Mouse (Mus musculus): ENCODE measurements at regions not wholly inside any gene's neighbourhood (a gene's known extent, or its start where the extent isn't known, plus 50 kb on each side); places are given as distances from the start of the nearest gene placed in this dataset.

GRCm38 (mm10) chr15:27316746-27317129 lies 149.7 kb upstream of the Ank start:
- no peaks in the 10 kb centered on the region for H3K9me3 ChIP-seq (ENCODE audit: control insufficient read depth, low read length)
- no peaks in the 10 kb centered on the region for H3K4me1 ChIP-seq (replicated peaks; ENCODE audit: control insufficient read depth, insufficient read depth, low read length)
- H3K4me3 ChIP-seq (ENCODE audit: low read depth, low read length), result no peak overlapping the region
- ATAC-seq (ENCODE audit: low FRiP score) (no peak), DNase-seq (ENCODE audit: low spot score) (no peak)
- no peak overlapping the region for H3K4me2 ChIP-seq (replicated peaks; ENCODE audit: low read depth, low read length)
- H3K36me3 ChIP-seq (ENCODE audit: control insufficient read depth, insufficient read depth, low read length), result no peaks in the 10 kb centered on the region
- no peaks in the 10 kb centered on the region for H3K27me3 ChIP-seq (ENCODE audit: control insufficient read depth, insufficient read depth, low read length)
- H3K27ac ChIP-seq (ENCODE audit: low read depth, low read length), result no peak overlapping the region
- no peak overlapping the region for H3K9ac ChIP-seq (ENCODE audit: low read depth, low read length)
- 83% methylated on average over 1 of the region's 1 CpGs for WGBS

- H3K4me3 ChIP-seq (ENCODE audit: low read depth, low read length), result no peak overlapping the region
- H3K9me3 ChIP-seq (ENCODE audit: control insufficient read depth, low read length), result no peaks in the 10 kb centered on the region
- ATAC-seq (ENCODE audit: low FRiP score) (no peak), DNase-seq (ENCODE audit: low spot score) (no peak)
- no peak overlapping the region for H3K27ac ChIP-seq (ENCODE audit: low read depth, low read length)
- no peaks in the 10 kb centered on the region for H3K27me3 ChIP-seq (ENCODE audit: control insufficient read depth, insufficient read depth, low read length)
- H3K4me1 ChIP-seq (replicated peaks; ENCODE audit: control insufficient read depth, insufficient read depth, low read length), result no peaks in the 10 kb centered on the region
- no peak overlapping the region for H3K4me2 ChIP-seq (replicated peaks; ENCODE audit: low read depth, low read length)
- no peak overlapping the region for H3K9ac ChIP-seq (ENCODE audit: low read depth, low read length)
- WGBS, result 82% methylated on average over 10 of the region's 10 CpGs
- no peaks in the 10 kb centered on the region for H3K36me3 ChIP-seq (ENCODE audit: control insufficient read depth, insufficient read depth, low read length)
Observed at GRCm38 (mm10) chr15:27321915-27322665, 144.4 kb upstream of the Ank start.

DNA sequence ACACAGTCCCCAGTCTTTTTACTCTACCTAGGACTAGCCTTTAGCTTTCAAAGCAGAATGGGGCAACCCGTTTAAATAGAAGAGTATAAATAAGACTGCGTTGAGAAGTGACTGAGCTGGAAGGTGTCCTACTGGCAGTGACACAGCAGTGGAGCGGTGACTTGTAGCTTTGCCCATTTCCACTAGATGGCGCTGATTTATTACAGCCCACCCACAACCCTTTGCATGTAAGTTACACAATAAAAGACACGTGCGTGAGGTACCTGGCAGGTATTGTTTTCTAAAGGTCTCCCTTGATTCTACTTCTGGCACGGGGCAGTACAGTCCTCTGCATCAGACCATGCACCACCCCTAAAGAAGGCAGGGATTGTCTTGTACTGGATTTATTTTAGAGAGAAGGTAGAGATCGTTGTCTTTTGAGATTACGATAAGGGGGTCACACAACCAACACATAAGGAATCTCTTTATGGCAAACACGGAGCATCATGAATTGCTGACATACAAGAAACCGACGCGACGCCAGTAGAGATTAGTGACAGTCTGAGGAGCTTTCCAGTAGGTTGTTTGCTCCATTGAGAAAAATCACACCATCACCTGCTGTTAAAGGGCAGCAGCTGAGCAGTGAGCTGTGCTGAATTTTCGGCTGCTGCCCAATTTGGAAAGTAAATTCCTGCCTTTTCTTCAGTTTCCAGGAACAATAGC lies 140.5 kb upstream of the Ank start:
- Histone ChIP-seq H3K9ac (ENCODE audit: low read depth, low read length) (no peak overlapping the region), H3K27ac (ENCODE audit: low read depth, low read length) (no peak overlapping the region), H3K4me2 (replicated peaks; ENCODE audit: low read depth, low read length) (no peak overlapping the region), H3K27me3 (ENCODE audit: control insufficient read depth, insufficient read depth, low read length) (no peaks in the 10 kb centered on the region), H3K4me3 (ENCODE audit: low read depth, low read length) (no peak overlapping the region), H3K4me1 (replicated peaks; ENCODE audit: control insufficient read depth, insufficient read depth, low read length) (no peaks in the 10 kb centered on the region), H3K36me3 (ENCODE audit: control insufficient read depth, insufficient read depth, low read length) (no peaks in the 10 kb centered on the region), H3K9me3 (ENCODE audit: control insufficient read depth, low read length) (no peaks in the 10 kb centered on the region)
- DNase-seq (ENCODE audit: low spot score), result peak; percentile 79
- ATAC-seq (ENCODE audit: low FRiP score), result peak; percentile 88
- 31% methylated on average over 15 of the region's 15 CpGs for WGBS

DNA sequence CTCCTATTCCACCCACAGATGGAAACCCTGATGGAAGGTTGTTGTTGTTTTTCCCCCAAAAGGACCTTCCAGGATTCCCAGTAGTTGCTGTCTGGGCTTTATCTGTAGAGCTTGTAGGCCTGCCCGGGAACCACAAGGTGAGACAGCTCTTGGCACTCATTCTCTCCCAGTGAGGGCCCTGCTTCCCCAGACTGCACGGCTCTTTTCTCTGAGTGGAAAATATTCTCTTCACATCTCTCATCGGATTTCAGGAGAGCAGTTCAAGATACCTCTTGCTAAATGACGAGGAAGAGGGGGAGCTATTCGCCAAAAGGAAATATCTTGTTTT lies 140.0 kb upstream of the Ank start:
- Histone ChIP-seq H3K4me3 (ENCODE audit: low read depth, low read length) (no peak overlapping the region), H3K9ac (ENCODE audit: low read depth, low read length) (no peak overlapping the region), H3K9me3 (ENCODE audit: control insufficient read depth, low read length) (no peaks in the 10 kb centered on the region), H3K27ac (ENCODE audit: low read depth, low read length) (no peak overlapping the region), H3K4me1 (replicated peaks; ENCODE audit: control insufficient read depth, insufficient read depth, low read length) (no peaks in the 10 kb centered on the region), H3K27me3 (ENCODE audit: control insufficient read depth, insufficient read depth, low read length) (no peaks in the 10 kb centered on the region), H3K4me2 (replicated peaks; ENCODE audit: low read depth, low read length) (no peak overlapping the region), H3K36me3 (ENCODE audit: control insufficient read depth, insufficient read depth, low read length) (no peaks in the 10 kb centered on the region)
- no peak for DNase-seq (ENCODE audit: low spot score)
- no peak for ATAC-seq (ENCODE audit: low FRiP score)
- 72% methylated on average over 5 of the region's 5 CpGs for WGBS

- DNase-seq (ENCODE audit: low spot score) (no peak), ATAC-seq (ENCODE audit: low FRiP score) (no peak)
- Histone ChIP-seq H3K27me3 (ENCODE audit: control insufficient read depth, insufficient read depth, low read length) (no peaks in the 10 kb centered on the region), H3K27ac (ENCODE audit: low read depth, low read length) (no peak overlapping the region), H3K9ac (ENCODE audit: low read depth, low read length) (no peak overlapping the region), H3K4me1 (replicated peaks; ENCODE audit: control insufficient read depth, insufficient read depth, low read length) (no peaks in the 10 kb centered on the region), H3K4me3 (ENCODE audit: low read depth, low read length) (no peak overlapping the region), H3K4me2 (replicated peaks; ENCODE audit: low read depth, low read length) (no peak overlapping the region), H3K9me3 (ENCODE audit: control insufficient read depth, low read length) (no peaks in the 10 kb centered on the region), H3K36me3 (ENCODE audit: control insufficient read depth, insufficient read depth, low read length) (no peaks in the 10 kb centered on the region)
- 90% methylated on average over 5 of the region's 5 CpGs for WGBS
Observed at GRCm38 (mm10) chr15:27327744-27328143, 138.7 kb upstream of the Ank start.

DNA sequence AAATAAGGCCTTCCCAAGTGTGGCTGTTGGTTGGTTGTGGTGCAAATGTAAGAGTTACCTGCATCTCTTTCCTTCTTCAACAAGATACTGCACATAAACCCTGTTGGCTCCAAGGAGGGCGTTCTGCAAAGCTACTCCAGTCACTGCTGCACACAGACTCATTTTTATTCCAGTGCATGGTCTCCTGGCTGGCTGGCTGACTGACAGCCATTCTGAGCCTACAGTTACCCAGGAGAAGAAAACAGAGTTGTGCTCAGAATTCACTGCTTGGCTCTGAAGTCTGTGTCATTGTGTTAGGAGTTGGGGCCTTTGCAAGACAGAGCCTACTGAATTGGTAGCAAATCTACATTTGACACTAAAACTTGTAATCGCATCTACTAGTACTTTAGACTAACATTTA lies 138.0 kb upstream of the Ank start:
- Histone ChIP-seq H3K4me2 (replicated peaks; ENCODE audit: low read depth, low read length) (no peak overlapping the region), H3K36me3 (ENCODE audit: control insufficient read depth, insufficient read depth, low read length) (no peaks in the 10 kb centered on the region), H3K27me3 (ENCODE audit: control insufficient read depth, insufficient read depth, low read length) (no peaks in the 10 kb centered on the region), H3K9ac (ENCODE audit: low read depth, low read length) (no peak overlapping the region), H3K4me3 (ENCODE audit: low read depth, low read length) (no peak overlapping the region), H3K9me3 (ENCODE audit: control insufficient read depth, low read length) (no peaks in the 10 kb centered on the region), H3K27ac (ENCODE audit: low read depth, low read length) (no peak overlapping the region), H3K4me1 (replicated peaks; ENCODE audit: control insufficient read depth, insufficient read depth, low read length) (no peaks in the 10 kb centered on the region)
- WGBS, result 90% methylated on average over 2 of the region's 2 CpGs
- no peak for ATAC-seq (ENCODE audit: low FRiP score)
- no peak for DNase-seq (ENCODE audit: low spot score)

DNA sequence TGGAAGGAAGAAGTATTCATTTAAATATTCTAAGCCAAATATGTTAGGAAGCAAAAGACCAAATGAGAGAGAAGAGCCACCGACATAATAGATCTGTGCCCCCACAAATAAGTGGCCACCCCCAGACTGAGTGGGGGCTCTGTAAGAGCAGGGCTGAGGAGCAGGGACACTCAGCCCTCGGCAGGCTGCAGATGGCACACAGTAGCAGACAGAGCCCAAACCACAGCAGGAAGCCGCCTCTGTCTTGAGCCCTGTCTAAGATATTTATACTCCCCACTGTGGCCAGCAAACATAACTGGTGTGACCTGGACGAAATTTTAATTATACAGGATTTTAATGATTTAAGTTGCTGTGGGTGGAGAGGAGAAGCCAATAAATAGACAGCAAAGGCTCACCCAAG lies 126.4 kb upstream of the Ank start:
- no peak overlapping the region for H3K27ac ChIP-seq (ENCODE audit: low read depth, low read length)
- DNase-seq (ENCODE audit: low spot score), result no peak
- H3K9me3 ChIP-seq (ENCODE audit: control insufficient read depth, low read length), result no peaks in the 10 kb centered on the region
- H3K4me2 ChIP-seq (replicated peaks; ENCODE audit: low read depth, low read length), result no peak overlapping the region
- no peak overlapping the region for H3K4me3 ChIP-seq (ENCODE audit: low read depth, low read length)
- no peaks in the 10 kb centered on the region for H3K36me3 ChIP-seq (ENCODE audit: control insufficient read depth, insufficient read depth, low read length)
- no peak for ATAC-seq (ENCODE audit: low FRiP score)
- no peaks in the 10 kb centered on the region for H3K27me3 ChIP-seq (ENCODE audit: control insufficient read depth, insufficient read depth, low read length)
- H3K4me1 ChIP-seq (replicated peaks; ENCODE audit: control insufficient read depth, insufficient read depth, low read length), result no peaks in the 10 kb centered on the region
- no peak overlapping the region for H3K9ac ChIP-seq (ENCODE audit: low read depth, low read length)
- 75% methylated on average over 4 of the region's 4 CpGs for WGBS

- no peak for DNase-seq (ENCODE audit: low spot score)
- 82% methylated on average over 5 of the region's 5 CpGs for WGBS
- Histone ChIP-seq H3K9ac (ENCODE audit: low read depth, low read length) (no peak overlapping the region), H3K27ac (ENCODE audit: low read depth, low read length) (no peak overlapping the region), H3K36me3 (ENCODE audit: control insufficient read depth, insufficient read depth, low read length) (no peaks in the 10 kb centered on the region), H3K4me1 (replicated peaks; ENCODE audit: control insufficient read depth, insufficient read depth, low read length) (no peaks in the 10 kb centered on the region), H3K4me3 (ENCODE audit: low read depth, low read length) (no peak overlapping the region), H3K4me2 (replicated peaks; ENCODE audit: low read depth, low read length) (no peak overlapping the region), H3K27me3 (ENCODE audit: control insufficient read depth, insufficient read depth, low read length) (no peaks in the 10 kb centered on the region), H3K9me3 (ENCODE audit: control insufficient read depth, low read length) (no peaks in the 10 kb centered on the region)
- no peak for ATAC-seq (ENCODE audit: low FRiP score)
Observed at GRCm38 (mm10) chr15:27341518-27341976, 124.9 kb upstream of the Ank start.

DNA sequence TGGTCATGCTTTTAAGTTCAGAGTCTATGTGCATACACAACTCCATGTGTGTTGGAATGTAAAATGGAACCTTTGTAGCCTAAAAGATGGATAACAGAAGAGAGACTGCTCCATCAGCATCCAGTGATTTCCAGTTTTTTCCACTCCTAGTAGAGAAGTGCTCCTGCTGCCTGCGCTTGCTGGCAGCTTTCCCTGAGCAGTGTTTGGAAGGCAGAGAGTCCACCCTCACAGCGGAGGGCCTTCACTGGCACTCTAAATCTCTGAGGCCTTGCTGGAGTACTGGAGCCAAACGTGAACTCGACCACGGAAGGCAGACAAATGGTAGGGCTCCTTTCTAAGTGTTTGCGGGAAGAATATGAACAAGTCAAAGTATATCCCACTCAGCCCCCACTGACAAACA lies 108.0 kb upstream of the Ank start:
- Histone ChIP-seq H3K36me3 (ENCODE audit: control insufficient read depth, insufficient read depth, low read length) (no peaks in the 10 kb centered on the region), H3K4me3 (ENCODE audit: low read depth, low read length) (no peak overlapping the region), H3K4me2 (replicated peaks; ENCODE audit: low read depth, low read length) (no peak overlapping the region), H3K4me1 (replicated peaks; ENCODE audit: control insufficient read depth, insufficient read depth, low read length) (no peaks in the 10 kb centered on the region), H3K27ac (ENCODE audit: low read depth, low read length) (no peak overlapping the region), H3K27me3 (ENCODE audit: control insufficient read depth, insufficient read depth, low read length) (no peaks in the 10 kb centered on the region), H3K9ac (ENCODE audit: low read depth, low read length) (no peak overlapping the region), H3K9me3 (ENCODE audit: control insufficient read depth, low read length) (no peaks in the 10 kb centered on the region)
- WGBS, result 84% methylated on average over 6 of the region's 6 CpGs
- ATAC-seq (ENCODE audit: low FRiP score), result no peak
- DNase-seq (ENCODE audit: low spot score), result no peak
